Mouse (Mus musculus) layer of hippocampus, postnatal 10 days (tissue): ENCODE results near the gene Fscb. TPM values are rescaled to one million over a fixed set of nuclear protein-coding genes. Genes with fewer than 3 reads are reported as not detected.
A peak's percentile ranks its signal among the peaks of the same experiment; 100 is the strongest.

Experiments used
- DNase-seq, 2 experiments: peaks; one replicate each; pipeline ENCODE4 v3.0.0; 2021; ENCODE audit warnings: low spot score in 2 of 2
- long read RNA-seq: library from polyadenylated mRNA; stranded (forward); transcript quantifications from one replicate; pipeline ENCODE4 v2.0.0, GENCODE M21; 2023
- total RNA-seq, 2 experiments: library from RNA; stranded (reverse); gene quantifications; 2 replicates each; pipeline ENCODE4 v1.2.3; 2021

Fscb gene
- not detected for total RNA-seq
- long read RNA-seq, result 0 reads

- no peak for DNase-seq
Observed at GRCm38 (mm10) chr12:64474590-64474989, at the start of gene Fscb. TSS of gene Fscb (minus strand) at chr12:64474690.

GRCm38 (mm10) chr12:64516775-64517174 lies 42.3 kb upstream of the Fscb start:
- no peak for DNase-seq

GRCm38 (mm10) chr12:64513439-64513838 lies 38.9 kb upstream of the Fscb start:
- peak in 1 of 2 experiments; percentile 11 for DNase-seq

- DNase-seq, result no peak
Observed at GRCm38 (mm10) chr12:64497706-64498105, 23.2 kb upstream of the Fscb start.

- no peak for DNase-seq
Observed at GRCm38 (mm10) chr12:64473615-64474014, 875 bp downstream of the Fscb start.

- DNase-seq, result no peak
Observed at GRCm38 (mm10) chr12:64473136-64473535, 1.4 kb downstream of the Fscb start.

GRCm38 (mm10) chr12:64455228-64455627 lies 19.3 kb downstream of the Fscb start:
- no peak for DNase-seq

GRCm38 (mm10) chr12:64449911-64450310 lies 24.6 kb downstream of the Fscb start:
- no peak for DNase-seq

- no peak for DNase-seq
Observed at GRCm38 (mm10) chr12:64436675-64437074, 37.8 kb downstream of the Fscb start.
